Mouse (Mus musculus) ES-E14 (cell line): Measurements from ENCODE around the gene Ctnnb1. TPM values are rescaled to one million over a fixed set of nuclear protein-coding genes. Genes with fewer than 3 reads are reported as not detected.

Experiments
- DNase-seq: peaks from one replicate; pipeline ENCODE4 v3.0.0-alpha.2; 2013; ENCODE audit warnings: low read depth, low spot score
- H3K27ac ChIP-seq: 2 replicates; pipeline ENCODE4 v1.5.1; 2012; ENCODE audit warnings: low read depth, mild to moderate bottlenecking, low read length, moderate library complexity, mixed read lengths; ENCODE audit not compliant: poor library complexity, insufficient read depth, severe bottlenecking
- H3K36me3 ChIP-seq: 2 replicates; pipeline ENCODE4 v1.6.1; 2012; ENCODE audit warnings: mild to moderate bottlenecking, low read length, moderate library complexity, mixed read lengths; ENCODE audit not compliant: control insufficient read depth, poor library complexity, insufficient read depth, severe bottlenecking
- H3K4me1 ChIP-seq, 2 experiments: fragments of 150-350 bp in 1 of 2; sonication (generic) in 1 of 2; 2 replicates each; pipeline ENCODE4 v1.6.1; 2012; ENCODE audit warnings: low read length in 2 of 2, mild to moderate bottlenecking in 1 of 2, mixed read lengths in 1 of 2; ENCODE audit not compliant: control insufficient read depth in 2 of 2, insufficient read depth in 2 of 2, poor library complexity in 1 of 2
- H3K4me3 ChIP-seq, 2 experiments: fragments of 150-350 bp in 1 of 2; sonication (generic) in 1 of 2; 2 replicates each; pipeline ENCODE4 v1.5.1; 2012; ENCODE audit warnings: low read length in 2 of 2, low read depth in 1 of 2, mild to moderate bottlenecking in 1 of 2, mixed read lengths in 1 of 2; ENCODE audit not compliant: insufficient read depth in 1 of 2, poor library complexity in 1 of 2, severe bottlenecking in 1 of 2
- H3K9ac ChIP-seq: 2 replicates; pipeline ENCODE4 v1.6.1; 2012; ENCODE audit warnings: low read depth, mild to moderate bottlenecking, low read length, mixed read lengths; ENCODE audit not compliant: poor library complexity, insufficient read depth, severe bottlenecking
- H3K9me3 ChIP-seq: fragments of 150-350 bp; sonication (generic); 2 replicates; pipeline ENCODE4 v1.6.1; 2012; ENCODE audit warnings: low read depth, mild to moderate bottlenecking, low read length; ENCODE audit not compliant: control insufficient read depth, insufficient read depth
- CHD2 ChIP-seq: IDR thresholded peaks from 2 replicates; pipeline ENCODE4 v1.6.1; 2014; ENCODE audit warnings: mild to moderate bottlenecking, low read depth, low read length, inconsistent platforms
- HCFC1 ChIP-seq: IDR thresholded peaks from 2 replicates; pipeline ENCODE4 v1.6.1; 2012; ENCODE audit warnings: low read length, inconsistent platforms, borderline replicate concordance; ENCODE audit not compliant: insufficient read depth
- MAFK ChIP-seq: IDR thresholded peaks from 2 replicates; pipeline ENCODE4 v1.6.1; 2014; ENCODE audit warnings: mild to moderate bottlenecking, low read depth, low read length, inconsistent platforms; ENCODE audit not compliant: insufficient read depth
- ZC3H11A ChIP-seq: IDR thresholded peaks from 2 replicates; pipeline ENCODE4 v1.6.1; 2012; ENCODE audit warnings: low read depth, mild to moderate bottlenecking, inconsistent platforms, low read length, borderline replicate concordance
- ZNF384 ChIP-seq: IDR thresholded peaks from 2 replicates; pipeline ENCODE4 v1.6.1; 2012; ENCODE audit warnings: low read depth, low read length, inconsistent platforms
- in situ Hi-C, 2 experiments: fragments of 600-800 bp; cut with MboI; formaldehyde crosslinking; loops; one replicate each; pipeline ENCODE4 v1.15.1; 2025; ENCODE audit warnings: low sequenced_read_pairs in 2 of 2, inconsistent platforms in 1 of 2; ENCODE audit not compliant: unreplicated experiment in 2 of 2
- total RNA-seq: library from RNA; depleted of rRNA; stranded (reverse); fragments of 300-350 nt; gene quantifications from 2 replicates; pipeline ENCODE4 v1.2.3, GENCODE M21; 2012

Ctnnb1 gene
- total RNA-seq, 1 experiment = 572 TPM

DNA sequence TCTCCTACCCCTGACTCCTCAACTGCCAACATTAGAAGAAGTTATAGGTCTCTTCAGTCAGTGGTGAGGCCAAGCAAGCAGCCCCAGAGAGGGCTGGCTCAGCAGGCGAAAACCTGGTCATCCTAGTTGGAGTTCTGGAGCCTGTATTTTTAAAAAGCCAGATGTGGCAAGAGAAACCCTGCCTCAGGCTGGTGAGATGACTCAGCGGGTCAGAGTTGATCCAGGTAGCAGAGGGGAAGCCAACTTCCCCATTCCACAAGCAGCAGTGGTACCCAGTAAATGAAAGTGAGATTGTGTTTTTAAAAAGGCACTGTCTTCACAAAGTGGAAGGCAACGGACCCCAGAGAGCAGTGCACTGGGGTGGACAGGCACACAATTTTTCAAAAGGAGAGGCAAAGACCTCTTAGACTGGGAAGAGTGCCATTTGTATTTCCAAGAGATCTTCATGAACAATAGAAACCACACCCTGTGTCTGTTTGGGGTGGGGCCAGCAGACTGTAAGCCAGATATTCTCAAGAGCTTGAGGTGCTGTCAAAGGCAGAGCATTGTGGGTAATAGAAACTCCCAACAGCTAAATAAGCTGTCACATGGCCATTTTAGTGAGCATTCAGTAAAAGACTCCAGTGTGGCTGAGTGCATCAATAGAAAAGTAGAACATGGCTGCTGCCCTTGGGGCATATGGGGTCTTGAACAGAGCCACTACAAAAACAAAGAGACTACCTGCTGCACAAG, 33.1 kb downstream of the Ctnnb1 start:
- no peak for TF ChIP-seq ZC3H11A
- 0 out of 2 replicates have a peak, but pooled peaks have one; percentile 40 for TF ChIP-seq MAFK
- peak; percentile 27 for DNase-seq
- H3K36me3 ChIP-seq = peaks cover 65% of the 10 kb centered on the region
- no peaks in the 10 kb centered on the region for H3K9me3 ChIP-seq
- no peak overlapping the region for H3K9ac ChIP-seq
- peaks cover 2 to 10% of the 10 kb centered on the region in 2 experiments for H3K4me1 ChIP-seq
- in situ Hi-C loops = no loop called here
- peak overlapping the region; percentile 45; the same call in 1 of the 2 replicates for H3K27ac ChIP-seq
- H3K4me3 ChIP-seq = no peak overlapping the region

- Histone ChIP-seq H3K4me3 (no peak overlapping the region), H3K9me3 (no peaks in the 10 kb centered on the region), H3K4me1 (peaks cover 2 to 10% of the 10 kb centered on the region in 2 experiments), H3K27ac (no peak overlapping the region), H3K9ac (no peak overlapping the region), H3K36me3 (peaks cover 56% of the 10 kb centered on the region)
- in situ Hi-C loops = no loop called here
- no peak for DNase-seq
- TF ChIP-seq MAFK (no peak), CHD2 (no peak), ZC3H11A (no peak), HCFC1 (no peak), ZNF384 (no peak)
Observed at GRCm38 (mm10) chr9:120963104-120963503, 34.1 kb downstream of the Ctnnb1 start.

- TF ChIP-seq CHD2 (no peak), HCFC1 (no peak), MAFK (no peak), ZNF384 (no peak), ZC3H11A (no peak)
- Histone ChIP-seq H3K4me3 (no peak overlapping the region), H3K27ac (no peak overlapping the region), H3K9me3 (no peaks in the 10 kb centered on the region), H3K9ac (no peak overlapping the region), H3K4me1 (peaks cover 2 to 10% of the 10 kb centered on the region in 2 experiments), H3K36me3 (peaks cover 51% of the 10 kb centered on the region)
- no peak for DNase-seq
- in situ Hi-C loops = no loop called here
Observed at GRCm38 (mm10) chr9:120963720-120964119, 34.7 kb downstream of the Ctnnb1 start.

DNA sequence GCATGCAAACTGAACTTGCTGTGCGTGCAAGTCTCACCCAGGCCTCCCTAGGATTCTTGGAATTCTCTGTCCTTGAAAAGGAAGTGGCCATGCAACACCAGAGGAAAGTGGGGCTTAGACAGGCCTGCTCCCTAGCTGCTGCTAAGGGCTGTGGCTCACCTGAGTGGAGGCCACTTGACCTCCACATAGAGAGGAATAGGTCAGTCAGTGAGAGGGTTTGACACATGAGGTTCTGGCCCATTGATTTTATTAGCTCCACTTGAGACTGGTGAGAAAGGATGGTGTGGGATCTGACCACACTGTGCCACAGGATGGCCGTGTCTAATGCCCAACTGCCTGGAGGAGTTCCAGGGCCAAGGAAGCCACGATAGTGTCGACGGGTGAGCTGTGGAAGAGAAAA, 35.2 kb downstream of the Ctnnb1 start:
- Histone ChIP-seq H3K4me1 (peaks cover 2 to 10% of the 10 kb centered on the region in 2 experiments), H3K9ac (no peak overlapping the region), H3K36me3 (peaks cover 46% of the 10 kb centered on the region), H3K4me3 (no peak overlapping the region), H3K9me3 (no peaks in the 10 kb centered on the region), H3K27ac (no peak overlapping the region)
- no peak for TF ChIP-seq HCFC1
- no peak for TF ChIP-seq ZNF384
- no peak for TF ChIP-seq CHD2
- TF ChIP-seq MAFK = no peak
- TF ChIP-seq ZC3H11A = no peak
- in situ Hi-C loops = no loop called here
- no peak for DNase-seq

DNA sequence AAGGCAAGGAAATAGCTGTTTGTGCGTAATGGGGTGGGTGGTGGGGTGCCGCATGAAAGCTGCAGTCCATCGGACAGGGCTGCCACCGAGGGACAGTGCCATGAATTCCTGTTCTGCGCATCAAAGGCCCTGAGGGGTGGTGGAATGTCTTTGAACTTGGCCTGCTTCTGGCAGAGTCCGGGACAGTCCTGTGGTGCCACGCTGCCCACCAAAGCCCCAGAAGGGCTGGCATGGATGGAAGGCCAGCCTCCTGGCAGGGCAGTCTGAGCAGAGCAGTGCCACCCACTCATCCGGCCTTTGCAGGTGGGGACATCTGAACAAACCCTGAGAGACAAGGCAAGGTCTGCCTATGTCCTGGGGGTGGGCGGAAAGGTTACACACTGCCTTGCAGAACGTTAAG, 36.0 kb downstream of the Ctnnb1 start:
- H3K4me1 ChIP-seq = peaks cover 2 to 10% of the 10 kb centered on the region in 2 experiments
- no peak overlapping the region for H3K27ac ChIP-seq
- peaks cover 40% of the 10 kb centered on the region for H3K36me3 ChIP-seq
- TF ChIP-seq CHD2 (no peak), ZNF384 (no peak), HCFC1 (no peak), MAFK (no peak), ZC3H11A (no peak)
- DNase-seq = no peak
- in situ Hi-C loops = no loop called here
- no peaks in the 10 kb centered on the region for H3K9me3 ChIP-seq
- H3K9ac ChIP-seq = no peak overlapping the region
- H3K4me3 ChIP-seq = no peak overlapping the region
